Mouse (Mus musculus) kidney, embryonic 16.5 days (tissue): Measurements from ENCODE around the gene Hist2h2ab. TPM values are rescaled to one million over a fixed set of nuclear protein-coding genes. Genes with fewer than 3 reads are reported as not detected.
"Not testable (repeated sequence)": the region's sequence is repeated elsewhere in the genome, so short reads cannot be mapped to it uniquely, and the experiment has no call there.

Experiments used
- ATAC-seq: fragments of 200-750 bp; cut with Nextera tagmentation; 2 replicates; pipeline ENCODE4 v1.8.0; 2017; ENCODE audit warnings: moderate TSS enrichment; ENCODE audit not compliant: low FRiP score, low TSS enrichment
- H3K27ac ChIP-seq: fragments of 300-500 bp; sonication (generic); 2 replicates; pipeline ENCODE4 v1.5.1; 2014; ENCODE audit warnings: low read length
- H3K27me3 ChIP-seq: fragments of 300-500 bp; sonication (generic); 2 replicates; pipeline ENCODE4 v1.6.1; 2014; ENCODE audit warnings: low read length, control low read depth, mixed read lengths; ENCODE audit not compliant: insufficient read depth
- H3K36me3 ChIP-seq: fragments of 300-500 bp; sonication (generic); 2 replicates; pipeline ENCODE4 v1.6.1; 2014; ENCODE audit warnings: low read length, control low read depth, mixed read lengths; ENCODE audit not compliant: insufficient read depth
- H3K4me1 ChIP-seq: fragments of 300-500 bp; sonication (generic); 2 replicates; pipeline ENCODE4 v1.6.1; 2014; ENCODE audit warnings: low read length, control low read depth, mixed read lengths; ENCODE audit not compliant: insufficient read depth
- H3K4me2 ChIP-seq: fragments of 300-500 bp; sonication (generic); replicated peaks from 2 replicates; pipeline ENCODE4 v1.6.1; 2014; ENCODE audit warnings: low read depth, low read length
- H3K4me3 ChIP-seq: fragments of 300-500 bp; sonication (generic); 2 replicates; pipeline ENCODE4 v1.5.1; 2014; ENCODE audit warnings: mild to moderate bottlenecking, low read length
- H3K9ac ChIP-seq: fragments of 300-500 bp; sonication (generic); replicated peaks from 2 replicates; pipeline ENCODE4 v1.6.1; 2014; ENCODE audit warnings: low read length
- H3K9me3 ChIP-seq: fragments of 300-500 bp; sonication (generic); 2 replicates; pipeline ENCODE4 v1.6.1; 2016; ENCODE audit warnings: low read length, control low read depth
- WGBS: fragments of 180-500 bp; shearing (Covaris S2); extraction: QIAGEN DNeasy Blood & Tissue Kit; methylation state at CpG from one replicate; pipeline ENCODE4 v1.1.7; 2014; 5-methylcytosine and 5-hydroxymethylcytosine counted together
- polyA plus RNA-seq: library from polyadenylated mRNA; unstranded; fragments of >200 nt; fragmentation: Nextera tagmentation; extraction: Ambion mirVana; gene quantifications from 2 replicates; pipeline ENCODE4 v1.2.1, GENCODE M21; 2015

Hist2h2ab gene
- polyA plus RNA-seq = 0.87 TPM in 1 of 2 replicates, not detected in the other

GRCm38 (mm10) chr3:96219661-96220130, at the start of gene Hist2h2ab, which contains the start of gene Bola1:
Gene Hist2h2ab, plus strand, starts transcription at chr3:96219865.
Gene Bola1, minus strand, starts transcription at chr3:96219709.
- H3K36me3 ChIP-seq = no peaks in the 10 kb centered on the region
- H3K9me3 ChIP-seq = no peaks in the 10 kb centered on the region
- H3K9ac ChIP-seq = peak within 1 kb of the TSS; percentile 89
- WGBS = under 1% methylated on average over 36 of the region's 37 CpGs
- H3K4me1 ChIP-seq = peaks cover 37% of the 10 kb centered on the region
- H3K27me3 ChIP-seq = 0 out of 2 replicates have a peak, but pooled peaks cover 1% of the 10 kb centered on the region
- peak within 1 kb of the TSS; percentile 77 for H3K4me2 ChIP-seq
- peak; percentile 86 for ATAC-seq
- H3K27ac ChIP-seq = peak within 1 kb of the TSS; percentile 100
- H3K4me3 ChIP-seq = peak within 1 kb of the TSS; percentile 72

GRCm38 (mm10) chr3:96170276-96170675, 49.4 kb upstream of the Hist2h2ab start:
- ATAC-seq = no peak
- Histone ChIP-seq H3K4me1 (peaks cover 27% of the 10 kb centered on the region), H3K9ac (0 out of 2 replicates have a peak overlapping the region, but pooled peaks have one; percentile 10), H3K9me3 (no peaks in the 10 kb centered on the region), H3K4me2 (no peak overlapping the region), H3K36me3 (peaks cover 21% of the 10 kb centered on the region), H3K27ac (peak overlapping the region; percentile 98), H3K27me3 (no peaks in the 10 kb centered on the region), H3K4me3 (no peak overlapping the region)
- WGBS = 92% methylated on average over 4 of the region's 4 CpGs

GRCm38 (mm10) chr3:96170976-96171545, 48.6 kb upstream of the Hist2h2ab start:
- Histone ChIP-seq H3K4me3 (peak overlapping the region; percentile 89), H3K9me3 (no peaks in the 10 kb centered on the region), H3K27ac (peak overlapping the region; percentile 98), H3K4me1 (peaks cover 27% of the 10 kb centered on the region), H3K27me3 (no peaks in the 10 kb centered on the region), H3K9ac (peak overlapping the region; percentile 93), H3K36me3 (peaks cover 27% of the 10 kb centered on the region), H3K4me2 (peak overlapping the region; percentile 75)
- no peak for ATAC-seq
- WGBS = 56% methylated on average over 10 of the region's 10 CpGs

GRCm38 (mm10) chr3:96171583-96172196, 48.0 kb upstream of the Hist2h2ab start:
- Histone ChIP-seq H3K4me3 (peak overlapping the region; percentile 89), H3K9ac (peak overlapping the region; percentile 93), H3K36me3 (peaks cover 34% of the 10 kb centered on the region), H3K4me1 (peaks cover 27% of the 10 kb centered on the region), H3K9me3 (no peaks in the 10 kb centered on the region), H3K27ac (peak overlapping the region; percentile 98), H3K4me2 (peak overlapping the region; percentile 75), H3K27me3 (no peaks in the 10 kb centered on the region)
- peak; percentile 14 for ATAC-seq
- 13% methylated on average over 18 of the region's 18 CpGs for WGBS

DNA sequence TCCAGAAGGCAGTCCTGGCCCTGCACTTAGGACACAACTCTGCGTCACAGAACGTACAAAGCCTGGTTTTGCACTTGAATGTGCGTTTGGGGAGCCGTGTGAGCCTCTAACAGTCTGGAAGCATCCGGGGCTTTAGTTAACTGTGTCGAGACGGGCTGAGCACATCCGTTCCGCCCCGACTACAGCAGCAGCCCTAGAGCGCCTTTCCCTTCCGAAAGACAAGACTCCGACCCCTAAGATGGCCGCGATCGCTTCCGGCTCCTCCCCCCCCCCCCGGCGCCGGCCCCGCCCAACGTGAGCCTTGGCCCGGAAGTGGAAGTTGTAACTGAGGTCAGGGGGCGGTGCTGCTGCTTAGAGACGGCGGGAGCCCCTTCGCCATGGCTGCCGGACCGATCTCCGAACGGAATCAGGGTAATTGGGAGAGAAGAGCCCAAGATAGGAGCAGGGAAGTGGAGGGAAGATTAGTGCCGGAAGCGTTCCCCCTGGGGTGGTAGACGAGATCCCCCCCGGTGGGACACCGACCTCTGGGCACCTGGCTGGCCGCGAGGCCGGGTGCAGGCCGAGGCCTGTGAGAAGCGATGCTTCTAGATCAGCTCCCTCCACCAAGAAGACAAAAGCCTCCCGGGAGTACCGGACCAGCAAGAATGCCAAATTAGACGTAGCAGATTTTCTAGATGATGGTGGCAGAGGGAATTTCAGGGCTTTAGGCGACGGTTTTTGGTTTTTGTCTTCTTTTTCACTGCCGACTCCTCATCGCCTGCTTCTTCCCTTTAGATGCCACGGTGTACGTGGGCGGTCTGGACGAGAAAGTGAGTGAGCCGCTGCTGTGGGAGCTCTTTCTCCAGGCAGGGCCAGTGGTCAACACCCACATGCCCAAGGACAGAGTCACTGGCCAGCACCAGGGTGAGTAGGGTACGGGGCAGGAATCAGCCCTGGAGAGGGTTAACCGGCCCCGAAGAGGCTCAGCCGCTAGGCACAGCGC, 47.2 kb upstream of the Hist2h2ab start, which contains the start of gene Sf3b4:
Sf3b4 (plus strand) TSS at position 136 of the 982 bp plus-strand sequence.
- Histone ChIP-seq H3K9ac (peak within 1 kb of the TSS; percentile 93), H3K27me3 (no peaks in the 10 kb centered on the region), H3K4me1 (peaks cover 27% of the 10 kb centered on the region), H3K4me3 (peak within 1 kb of the TSS; percentile 89), H3K9me3 (no peaks in the 10 kb centered on the region), H3K36me3 (peaks cover 37% of the 10 kb centered on the region), H3K27ac (peak within 1 kb of the TSS; percentile 98), H3K4me2 (peak within 1 kb of the TSS; percentile 93)
- under 1% methylated on average over 58 of the region's 58 CpGs for WGBS
- peak; percentile 93 for ATAC-seq

DNA sequence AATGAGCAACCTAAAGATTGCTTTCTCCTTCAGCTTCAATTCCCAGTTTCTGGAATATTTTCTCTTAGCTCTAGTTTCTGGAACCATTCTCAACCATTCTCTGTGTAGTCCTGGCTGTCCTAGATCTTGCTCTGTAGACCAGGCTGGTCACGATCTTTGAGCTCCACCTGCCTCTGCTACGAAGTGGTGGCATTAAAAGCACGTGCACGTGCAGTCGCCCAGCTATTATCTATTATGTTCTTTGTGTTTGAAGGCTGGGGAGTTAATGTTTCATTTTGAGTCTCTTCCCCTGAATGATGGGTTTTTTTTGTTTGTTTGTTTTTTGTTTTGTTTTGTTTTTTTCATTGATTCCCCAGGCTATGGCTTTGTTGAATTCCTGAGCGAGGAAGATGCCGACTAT, 46.5 kb upstream of the Hist2h2ab start:
- no peak for ATAC-seq
- H3K27ac ChIP-seq = 0 out of 2 replicates have a peak overlapping the region, but pooled peaks have one; percentile 98
- H3K9ac ChIP-seq = peak overlapping the region; percentile 93
- H3K4me1 ChIP-seq = peaks cover 27% of the 10 kb centered on the region
- no peaks in the 10 kb centered on the region for H3K27me3 ChIP-seq
- peak overlapping the region; percentile 93 for H3K4me2 ChIP-seq
- peak overlapping the region; percentile 89 for H3K4me3 ChIP-seq
- H3K9me3 ChIP-seq = no peaks in the 10 kb centered on the region
- WGBS = 36% methylated on average over 7 of the region's 7 CpGs
- peaks cover 43% of the 10 kb centered on the region for H3K36me3 ChIP-seq

GRCm38 (mm10) chr3:96174042-96174441, 45.6 kb upstream of the Hist2h2ab start:
- H3K36me3 ChIP-seq = peaks cover 44% of the 10 kb centered on the region
- 91% methylated on average over 4 of the region's 4 CpGs for WGBS
- not testable (repeated sequence) for H3K27me3 ChIP-seq, H3K9ac ChIP-seq, H3K4me2 ChIP-seq, H3K9me3 ChIP-seq, H3K27ac ChIP-seq, H3K4me3 ChIP-seq, ATAC-seq
- H3K4me1 ChIP-seq = peaks cover 27% of the 10 kb centered on the region

- ATAC-seq = no peak
- H3K36me3 ChIP-seq = peaks cover 44% of the 10 kb centered on the region
- H3K4me2 ChIP-seq = no peak overlapping the region
- no peak overlapping the region for H3K27ac ChIP-seq
- no peak overlapping the region for H3K4me3 ChIP-seq
- H3K4me1 ChIP-seq = peaks cover 26% of the 10 kb centered on the region
- H3K27me3 ChIP-seq = no peaks in the 10 kb centered on the region
- no peaks in the 10 kb centered on the region for H3K9me3 ChIP-seq
- H3K9ac ChIP-seq = no peak overlapping the region
- WGBS = 95% methylated on average over 6 of the region's 6 CpGs
These were observed 44.4 kb upstream of the Hist2h2ab start for GRCm38 (mm10) chr3:96175251-96175650.

DNA sequence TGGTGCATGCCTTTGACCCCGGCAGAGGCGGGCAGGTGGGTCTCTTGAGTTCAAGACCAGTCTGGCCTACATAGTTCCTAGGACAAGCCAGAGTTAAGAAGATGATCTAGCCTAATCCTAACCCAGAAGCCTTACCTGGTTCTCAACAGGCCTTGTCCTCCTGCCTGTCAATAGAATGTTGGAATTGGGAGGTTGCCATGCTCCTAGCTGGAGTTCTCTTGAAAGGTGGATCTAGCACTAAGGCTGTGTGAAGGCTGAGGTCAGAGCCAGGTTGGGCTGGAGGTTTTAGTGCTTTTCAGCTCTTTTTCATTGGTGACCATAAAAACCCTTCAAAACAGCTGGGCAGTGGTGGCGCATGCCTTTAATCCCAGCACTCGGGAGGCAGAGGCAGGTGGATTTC, 41.2 kb upstream of the Hist2h2ab start:
- Histone ChIP-seq H3K27ac (no peak overlapping the region), H3K36me3 (peaks cover 44% of the 10 kb centered on the region), H3K27me3 (no peaks in the 10 kb centered on the region), H3K4me1 (peaks cover 30% of the 10 kb centered on the region), H3K4me3 (no peak overlapping the region), H3K9ac (no peak overlapping the region), H3K9me3 (no peaks in the 10 kb centered on the region), H3K4me2 (no peak overlapping the region)
- WGBS = 97% methylated on average over 4 of the region's 4 CpGs
- no peak for ATAC-seq
